Mouse (Mus musculus) brain, embryonic 18.5 days (tissue): Measurements from ENCODE around the gene Trmt1.
A peak's percentile ranks its signal among the peaks of the same experiment; 100 is the strongest.

Experiments used
- DNase-seq: peaks from one replicate; pipeline ENCODE4 v3.0.0-alpha.2; 2012; ENCODE audit warnings: low read depth, low spot score

Gene Trmt1

GRCm38 (mm10) chr8:84689091-84689915 is 3.2 kb downstream of the Trmt1 start:
- DNase-seq = peak; percentile 85

GRCm38 (mm10) chr8:84693332-84693731 is 7.2 kb downstream of the Trmt1 start:
- no peak for DNase-seq

DNA sequence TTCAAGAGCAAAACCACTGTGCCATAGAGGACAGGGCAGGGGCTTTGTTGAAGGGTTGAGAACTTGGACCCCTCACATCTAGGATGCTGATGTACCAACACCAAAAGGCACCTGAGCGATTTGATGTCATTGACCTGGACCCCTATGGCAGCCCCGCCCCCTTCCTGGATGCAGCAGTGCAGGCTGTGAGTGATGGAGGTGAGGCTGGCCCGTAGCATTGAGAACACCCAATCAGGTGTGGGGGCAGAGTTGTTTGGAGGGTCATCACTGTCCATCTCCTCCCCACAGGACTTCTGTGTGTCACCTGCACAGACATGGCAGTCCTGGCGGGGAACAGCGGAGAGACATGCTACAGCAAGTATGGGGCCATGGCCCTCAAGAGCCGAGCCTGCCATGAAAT is 9.0 kb downstream of the Trmt1 start:
- DNase-seq = no peak

GRCm38 (mm10) chr8:84697166-84698130 is 11.3 kb downstream of the Trmt1 start:
- DNase-seq = no peak

GRCm38 (mm10) chr8:84698288-84698687 is 12.2 kb downstream of the Trmt1 start:
- DNase-seq = no peak

GRCm38 (mm10) chr8:84698929-84699401 is 12.9 kb downstream of the Trmt1 start:
- no peak for DNase-seq

GRCm38 (mm10) chr8:84699861-84700322 is 13.8 kb downstream of the Trmt1 start:
- DNase-seq = no peak

GRCm38 (mm10) chr8:84700526-84700925 is 14.4 kb downstream of the Trmt1 start:
- no peak for DNase-seq

DNA sequence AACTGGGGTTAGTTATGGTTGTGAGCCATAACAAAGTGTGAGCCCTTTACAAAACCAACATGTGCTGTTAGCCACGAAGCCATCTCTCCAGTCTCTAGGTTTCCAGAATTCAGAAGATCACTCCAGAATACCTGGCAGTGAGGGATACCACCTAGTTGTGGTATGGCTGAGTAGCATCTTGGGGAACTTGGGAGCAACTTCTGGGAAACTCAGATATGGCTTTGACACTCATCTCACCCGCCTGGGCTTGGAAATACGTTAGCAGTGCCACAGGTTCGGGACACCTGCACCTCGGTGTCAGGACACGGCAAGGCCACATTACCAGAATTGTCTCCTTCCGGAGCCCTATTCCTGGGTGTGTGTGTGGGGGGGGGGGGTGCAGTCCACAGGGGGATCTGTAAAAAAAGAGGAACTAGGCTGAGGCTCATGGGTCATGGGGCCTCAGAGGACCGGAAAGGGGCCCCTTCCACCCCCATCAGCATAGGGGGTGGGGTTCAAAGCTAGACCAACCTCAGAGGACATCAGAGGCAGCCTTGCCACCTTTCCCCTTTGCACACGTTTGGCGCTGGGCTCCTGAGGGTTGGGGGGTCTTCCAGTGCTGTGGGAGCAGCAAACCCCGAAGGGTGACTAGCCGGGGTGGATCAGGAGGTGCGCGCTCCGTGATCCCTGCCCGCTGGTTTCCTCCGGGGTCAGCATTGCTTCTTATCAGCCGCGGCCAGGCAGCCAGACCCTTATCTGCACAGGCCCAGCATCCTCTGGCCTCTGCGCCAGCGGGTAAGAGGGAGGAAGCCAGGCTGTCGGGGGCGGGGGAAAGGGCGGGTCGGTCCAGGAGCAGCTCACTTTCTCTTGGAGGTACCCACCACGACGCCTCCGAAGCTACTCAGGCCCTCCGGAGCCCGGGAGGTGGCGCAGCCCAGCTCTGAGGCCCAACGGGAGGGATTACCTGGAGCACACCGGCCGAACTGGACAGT is 15.1 kb downstream of the Trmt1 start, which contains the start of gene Lyl1:
Gene Lyl1 (plus strand): TSS at position 517 of the 971 bp plus-strand sequence.
- DNase-seq = no peak

DNA sequence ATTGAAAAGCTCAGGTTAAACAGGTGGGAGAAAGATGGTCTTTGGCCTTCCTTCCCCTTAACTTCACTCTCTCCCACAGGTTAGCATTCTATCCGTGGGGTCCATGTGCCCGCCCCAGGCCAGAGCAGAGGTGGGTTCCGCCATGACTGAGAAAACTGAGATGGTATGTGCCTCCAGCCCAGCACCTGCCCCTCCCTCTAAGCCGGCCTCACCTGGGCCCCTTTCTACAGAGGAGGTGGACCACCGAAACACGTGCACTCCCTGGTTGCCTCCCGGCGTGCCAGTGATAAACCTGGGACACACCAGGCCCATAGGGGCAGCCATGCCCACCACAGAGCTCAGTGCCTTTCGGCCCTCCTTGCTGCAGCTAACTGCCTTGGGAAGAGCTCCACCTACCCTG is 16.5 kb downstream of the Trmt1 start:
- no peak for DNase-seq

DNA sequence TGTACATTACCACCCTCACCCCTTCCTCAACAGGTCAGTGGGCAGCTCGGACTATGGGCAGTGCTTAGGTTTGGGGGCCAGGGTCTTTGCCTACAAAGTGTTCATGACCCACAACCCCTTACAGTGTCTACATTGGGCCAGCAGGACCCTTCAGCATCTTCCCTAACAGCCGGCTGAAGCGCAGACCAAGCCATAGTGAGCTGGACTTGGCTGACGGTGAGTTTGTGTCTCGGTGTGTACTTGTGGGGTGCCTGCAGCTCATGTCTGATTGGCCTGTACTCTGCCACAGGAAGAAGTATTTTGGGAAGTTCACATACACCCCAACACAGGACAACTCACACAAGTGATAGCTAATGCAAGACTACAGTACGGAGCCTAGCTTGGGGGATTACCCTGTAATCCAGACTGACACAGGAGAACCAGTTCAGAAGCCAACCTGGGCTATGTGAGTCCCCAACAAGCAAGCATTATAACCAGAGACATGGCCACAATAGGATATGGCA is 16.9 kb downstream of the Trmt1 start:
- no peak for DNase-seq

DNA sequence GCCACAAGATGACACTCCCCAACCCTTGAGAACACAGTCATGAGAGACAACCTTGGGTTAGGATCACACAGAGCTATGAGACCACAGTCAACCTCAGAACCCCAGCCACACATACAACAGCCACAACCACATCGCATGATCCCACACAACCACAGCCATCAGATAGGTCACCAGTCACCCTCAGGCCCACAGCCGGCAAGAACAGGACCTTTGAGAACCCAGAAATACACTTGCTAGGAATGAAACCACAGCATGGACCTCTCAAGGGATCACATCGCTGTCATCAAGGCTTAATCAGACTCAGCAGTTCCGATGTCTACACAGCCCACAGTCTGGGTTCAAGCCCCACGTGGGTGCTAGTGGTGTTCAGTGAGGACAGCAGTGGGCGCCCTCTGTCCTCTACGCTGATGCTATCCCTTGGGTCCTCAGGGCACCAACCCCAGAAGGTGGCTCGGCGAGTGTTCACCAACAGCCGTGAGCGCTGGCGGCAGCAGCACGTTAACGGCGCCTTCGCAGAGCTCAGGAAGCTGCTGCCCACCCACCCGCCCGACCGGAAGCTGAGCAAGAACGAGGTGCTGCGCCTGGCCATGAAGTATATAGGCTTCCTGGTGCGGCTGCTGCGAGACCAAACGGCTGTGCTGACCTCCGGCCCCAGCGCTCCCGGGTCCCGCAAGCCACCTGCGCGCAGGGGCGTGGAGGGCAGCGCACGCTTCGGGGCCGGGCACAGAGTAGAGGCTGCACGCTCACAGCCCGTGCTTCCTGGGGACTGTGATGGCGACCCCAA is 17.6 kb downstream of the Trmt1 start:
- DNase-seq = no peak

GRCm38 (mm10) chr8:84704356-84704755 is 18.2 kb downstream of the Trmt1 start:
- no peak for DNase-seq

- DNase-seq = no peak
Measured at GRCm38 (mm10) chr8:84704867-84705831, 19.0 kb downstream of the Trmt1 start.

- DNase-seq = no peak
Measured at GRCm38 (mm10) chr8:84705960-84706359, 19.9 kb downstream of the Trmt1 start.

GRCm38 (mm10) chr8:84706610-84707266 is 20.6 kb downstream of the Trmt1 start:
- no peak for DNase-seq

GRCm38 (mm10) chr8:84707267-84707883 is 21.3 kb downstream of the Trmt1 start:
- no peak for DNase-seq

DNA sequence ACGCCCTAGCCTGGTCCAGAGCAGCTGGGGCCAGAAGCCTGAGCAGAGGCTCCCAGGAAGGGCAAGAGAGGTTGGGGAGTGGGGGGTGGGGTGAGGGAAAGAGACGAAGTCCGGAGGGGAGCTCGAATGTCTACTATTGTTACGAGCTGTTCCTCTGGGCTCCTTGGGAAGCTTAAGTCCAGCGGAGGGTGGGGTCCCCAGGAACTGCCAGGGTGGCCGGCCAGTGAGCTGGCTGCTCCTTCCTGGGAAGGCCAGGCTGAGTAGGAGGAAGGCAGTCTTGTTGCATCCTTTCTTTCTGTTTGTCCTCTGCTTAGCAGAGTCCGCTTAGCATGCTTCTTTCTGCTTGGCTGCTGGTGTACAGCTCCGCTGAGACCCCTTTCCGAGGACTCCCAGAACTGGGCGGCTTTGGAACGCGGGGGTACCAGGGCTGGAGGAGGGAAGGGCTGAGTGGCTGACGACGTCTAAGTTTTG is 22.0 kb downstream of the Trmt1 start:
- no peak for DNase-seq
